Mouse (Mus musculus): ENCODE measurements around the gene Mrpl27. TPM values are rescaled to one million over a fixed set of nuclear protein-coding genes. Genes with fewer than 3 reads are reported as not detected.

Mrpl27 gene
- total RNA-seq, 1 experiment: 56.3 TPM

DNA sequence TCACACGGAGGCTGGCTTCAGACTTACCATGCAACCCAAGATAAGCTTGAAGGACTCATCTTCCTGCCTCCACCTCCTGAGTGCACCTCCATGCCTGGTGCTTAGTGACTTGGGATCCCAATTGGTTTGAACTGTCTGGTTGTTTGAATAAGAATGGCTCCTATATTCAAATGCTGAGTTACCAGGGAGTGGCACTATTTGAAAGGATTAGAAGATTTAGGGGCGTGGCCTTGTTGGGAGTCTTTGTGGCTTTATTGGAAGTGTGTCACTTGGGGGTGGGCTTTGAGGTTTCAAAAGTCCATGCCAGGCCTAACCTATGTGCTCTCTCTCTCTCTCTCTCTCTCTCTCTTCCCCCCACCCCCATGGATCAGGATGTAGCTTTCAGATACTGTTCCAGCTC lies 35.9 kb upstream of the Mrpl27 start:
- Histone ChIP-seq H3K36me3 (ENCODE audit: control insufficient read depth, insufficient read depth, low read length, poor library complexity, severe bottlenecking) (no peaks in the 10 kb centered on the region), H3K4me3 (ENCODE audit: insufficient read depth in 1 of 2, low read depth in 1 of 2, low read length in 2 of 2, poor library complexity in 1 of 2, severe bottlenecking in 1 of 2) (no peak overlapping the region), H3K4me1 (ENCODE audit: control insufficient read depth in 2 of 2, insufficient read depth in 2 of 2, low read length in 2 of 2, poor library complexity in 1 of 2) (peaks cover 0 to 4% of the 10 kb centered on the region in 2 experiments; a peak in 1 of 4 replicates), H3K27ac (ENCODE audit: insufficient read depth, low read depth, low read length, poor library complexity, severe bottlenecking) (no peak overlapping the region), H3K9me3 (ENCODE audit: control insufficient read depth, insufficient read depth, low read depth, low read length) (no peaks in the 10 kb centered on the region), H3K9ac (ENCODE audit: insufficient read depth, low read depth, low read length, poor library complexity, severe bottlenecking) (no peak overlapping the region)
- TF ChIP-seq HCFC1 (IDR thresholded peaks at IDR 0.05; ENCODE audit: borderline replicate concordance, insufficient read depth, low read length): no peak
- no peak for TF ChIP-seq ZNF384 (IDR thresholded peaks at IDR 0.05; ENCODE audit: low read depth, low read length)
- TF ChIP-seq MAFK (IDR thresholded peaks at IDR 0.05; ENCODE audit: insufficient read depth, low read depth, low read length): no peak
- no peak for TF ChIP-seq CHD2 (IDR thresholded peaks at IDR 0.05; ENCODE audit: low read depth, low read length)
- DNase-seq (ENCODE audit: low read depth, low spot score): no peak
- in situ Hi-C loops (cut with MboI; ENCODE audit: low sequenced_read_pairs in 2 of 2, unreplicated experiment in 2 of 2): no loop called here

DNA sequence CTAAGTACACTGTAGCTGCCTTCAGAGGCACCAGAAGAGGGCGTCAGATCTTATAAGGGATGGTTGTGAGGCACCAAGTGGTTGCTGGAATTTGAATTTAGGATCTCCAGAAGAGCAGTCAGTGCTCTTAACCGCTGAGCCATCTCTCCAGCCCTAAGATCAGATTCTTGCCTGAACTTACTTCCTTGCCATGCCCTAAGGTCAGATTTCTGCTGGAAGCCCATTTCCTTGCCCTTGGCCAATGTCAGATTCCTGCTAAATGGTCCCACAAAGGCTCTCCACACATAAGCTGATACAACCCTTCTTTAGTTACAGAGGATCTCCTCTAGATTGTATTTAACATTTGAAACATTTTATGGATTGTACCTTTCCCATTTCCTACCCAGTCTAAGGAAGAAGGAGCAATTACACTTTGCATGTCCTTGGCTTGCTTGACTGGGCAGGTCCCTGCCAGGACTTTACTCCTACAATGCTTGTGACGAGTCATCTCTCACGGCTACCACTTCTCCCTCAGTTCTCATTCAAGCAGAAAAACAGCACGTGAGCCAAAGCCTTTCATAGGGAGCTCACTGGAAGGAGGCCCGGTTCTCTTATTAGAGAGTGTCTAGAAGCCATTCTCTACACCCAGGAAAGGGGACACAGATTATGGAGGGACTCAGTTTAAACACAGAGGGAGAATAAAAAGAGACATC lies 32.7 kb upstream of the Mrpl27 start:
- Histone ChIP-seq H3K27ac (ENCODE audit: insufficient read depth, low read depth, low read length, poor library complexity, severe bottlenecking) (no peak overlapping the region; the same call in 1 of the 2 replicates), H3K9ac (ENCODE audit: insufficient read depth, low read depth, low read length, poor library complexity, severe bottlenecking) (no peak overlapping the region), H3K4me1 (ENCODE audit: control insufficient read depth in 2 of 2, insufficient read depth in 2 of 2, low read length in 2 of 2, poor library complexity in 1 of 2) (peaks cover 0 to 2% of the 10 kb centered on the region in 2 experiments; a peak in 1 of 4 replicates), H3K9me3 (ENCODE audit: control insufficient read depth, insufficient read depth, low read depth, low read length) (no peaks in the 10 kb centered on the region), H3K36me3 (ENCODE audit: control insufficient read depth, insufficient read depth, low read length, poor library complexity, severe bottlenecking) (no peaks in the 10 kb centered on the region), H3K4me3 (ENCODE audit: insufficient read depth in 1 of 2, low read depth in 1 of 2, low read length in 2 of 2, poor library complexity in 1 of 2, severe bottlenecking in 1 of 2) (no peak overlapping the region)
- TF ChIP-seq HCFC1 (IDR thresholded peaks at IDR 0.05; ENCODE audit: borderline replicate concordance, insufficient read depth, low read length): no peak
- TF ChIP-seq ZNF384 (IDR thresholded peaks at IDR 0.05; ENCODE audit: low read depth, low read length): no peak
- TF ChIP-seq ZC3H11A (IDR thresholded peaks at IDR 0.05; ENCODE audit: borderline replicate concordance, low read depth, low read length): no peak
- no peak for TF ChIP-seq MAFK (IDR thresholded peaks at IDR 0.05; ENCODE audit: insufficient read depth, low read depth, low read length)
- TF ChIP-seq CHD2 (IDR thresholded peaks at IDR 0.05; ENCODE audit: low read depth, low read length): no peak
- in situ Hi-C loops (cut with MboI; ENCODE audit: low sequenced_read_pairs in 2 of 2, unreplicated experiment in 2 of 2): no loop called here
- no peak for DNase-seq (ENCODE audit: low read depth, low spot score)

DNA sequence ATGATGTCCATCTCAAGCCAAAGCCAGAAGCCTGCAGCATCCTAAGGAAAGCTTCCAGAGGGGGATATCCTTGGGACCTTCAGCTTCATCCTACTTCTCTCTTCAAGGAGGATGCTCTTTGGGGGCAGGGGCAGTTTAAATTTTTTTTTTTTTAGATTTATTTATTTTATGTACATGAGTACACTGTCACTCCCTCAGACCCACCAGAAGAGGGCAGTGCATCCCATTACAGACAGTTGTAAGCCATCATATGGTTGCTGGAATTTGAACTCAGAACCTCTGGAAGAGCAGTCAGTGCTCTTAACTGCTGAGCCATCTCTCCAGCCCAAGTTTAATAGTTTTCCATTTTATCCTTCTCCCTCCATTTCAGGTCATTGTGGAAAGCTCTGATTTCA lies 32.1 kb upstream of the Mrpl27 start:
- Histone ChIP-seq H3K9ac (ENCODE audit: insufficient read depth, low read depth, low read length, poor library complexity, severe bottlenecking) (no peak overlapping the region), H3K9me3 (ENCODE audit: control insufficient read depth, insufficient read depth, low read depth, low read length) (no peaks in the 10 kb centered on the region), H3K27ac (ENCODE audit: insufficient read depth, low read depth, low read length, poor library complexity, severe bottlenecking) (no peak overlapping the region; the same call in 1 of the 2 replicates), H3K36me3 (ENCODE audit: control insufficient read depth, insufficient read depth, low read length, poor library complexity, severe bottlenecking) (no peaks in the 10 kb centered on the region), H3K4me1 (ENCODE audit: control insufficient read depth in 2 of 2, insufficient read depth in 2 of 2, low read length in 2 of 2, poor library complexity in 1 of 2) (peaks cover 0 to 2% of the 10 kb centered on the region in 2 experiments; a peak in 1 of 4 replicates), H3K4me3 (ENCODE audit: insufficient read depth in 1 of 2, low read depth in 1 of 2, low read length in 2 of 2, poor library complexity in 1 of 2, severe bottlenecking in 1 of 2) (no peak overlapping the region)
- TF ChIP-seq ZC3H11A (IDR thresholded peaks at IDR 0.05; ENCODE audit: borderline replicate concordance, low read depth, low read length) (no peak), MAFK (IDR thresholded peaks at IDR 0.05; ENCODE audit: insufficient read depth, low read depth, low read length) (no peak), CHD2 (IDR thresholded peaks at IDR 0.05; ENCODE audit: low read depth, low read length) (no peak), ZNF384 (IDR thresholded peaks at IDR 0.05; ENCODE audit: low read depth, low read length) (peak; percentile 66), HCFC1 (IDR thresholded peaks at IDR 0.05; ENCODE audit: borderline replicate concordance, insufficient read depth, low read length) (no peak)
- in situ Hi-C loops (cut with MboI; ENCODE audit: low sequenced_read_pairs in 2 of 2, unreplicated experiment in 2 of 2): no loop called here
- DNase-seq (ENCODE audit: low read depth, low spot score): no peak

DNA sequence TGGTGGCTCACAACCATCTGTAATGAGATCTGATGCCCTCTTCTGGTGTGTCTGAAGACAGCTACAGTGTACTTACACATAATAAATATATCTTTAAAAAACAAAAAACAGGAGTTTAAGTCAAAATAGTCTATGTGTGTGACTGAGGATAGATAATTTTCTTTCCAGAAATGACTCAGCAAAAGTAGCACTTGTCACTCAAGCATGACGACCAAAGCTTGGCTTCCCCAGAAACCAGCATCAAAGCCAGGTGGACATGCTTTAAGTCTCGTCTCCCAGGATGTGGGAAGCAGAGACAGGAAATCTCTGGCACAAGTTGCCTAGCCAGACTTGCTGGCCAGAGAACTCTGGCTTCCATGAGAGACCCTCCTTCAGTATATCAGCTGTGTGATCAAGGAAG lies 31.4 kb upstream of the Mrpl27 start:
- in situ Hi-C loops (cut with MboI; ENCODE audit: low sequenced_read_pairs in 2 of 2, unreplicated experiment in 2 of 2): no loop called here
- H3K36me3 ChIP-seq (ENCODE audit: control insufficient read depth, insufficient read depth, low read length, poor library complexity, severe bottlenecking): no peaks in the 10 kb centered on the region
- DNase-seq (ENCODE audit: low read depth, low spot score): no peak
- H3K27ac ChIP-seq (ENCODE audit: insufficient read depth, low read depth, low read length, poor library complexity, severe bottlenecking): no peak overlapping the region
- no peak overlapping the region for H3K9ac ChIP-seq (ENCODE audit: insufficient read depth, low read depth, low read length, poor library complexity, severe bottlenecking)
- peaks cover 0 to 2% of the 10 kb centered on the region in 2 experiments; a peak in 1 of 4 replicates for H3K4me1 ChIP-seq (ENCODE audit: control insufficient read depth in 2 of 2, insufficient read depth in 2 of 2, low read length in 2 of 2, poor library complexity in 1 of 2)
- TF ChIP-seq MAFK (IDR thresholded peaks at IDR 0.05; ENCODE audit: insufficient read depth, low read depth, low read length): 0 out of 2 replicates have a peak, but pooled peaks have one; percentile 26
- TF ChIP-seq CHD2 (IDR thresholded peaks at IDR 0.05; ENCODE audit: low read depth, low read length): no peak
- no peak for TF ChIP-seq HCFC1 (IDR thresholded peaks at IDR 0.05; ENCODE audit: borderline replicate concordance, insufficient read depth, low read length)
- TF ChIP-seq ZNF384 (IDR thresholded peaks at IDR 0.05; ENCODE audit: low read depth, low read length): no peak
- TF ChIP-seq ZC3H11A (IDR thresholded peaks at IDR 0.05; ENCODE audit: borderline replicate concordance, low read depth, low read length): no peak
- H3K4me3 ChIP-seq (ENCODE audit: insufficient read depth in 1 of 2, low read depth in 1 of 2, low read length in 2 of 2, poor library complexity in 1 of 2, severe bottlenecking in 1 of 2): no peak overlapping the region
- H3K9me3 ChIP-seq (ENCODE audit: control insufficient read depth, insufficient read depth, low read depth, low read length): no peaks in the 10 kb centered on the region
